Mouse (Mus musculus): ENCODE results near the gene Cry2.

The Cry2 gene

GRCm38 (mm10) chr2:92370821-92371805 lies 62.7 kb downstream of the Cry2 start:
- no peak for DNase-seq (ENCODE audit: low spot score)

- no peak for DNase-seq (ENCODE audit: low spot score)
These were observed 63.5 kb downstream of the Cry2 start for GRCm38 (mm10) chr2:92370375-92370774.

- DNase-seq (ENCODE audit: low spot score), result no peak
These were observed 66.3 kb downstream of the Cry2 start for GRCm38 (mm10) chr2:92367383-92368029.

GRCm38 (mm10) chr2:92365568-92365967 lies 68.3 kb downstream of the Cry2 start:
- DNase-seq (ENCODE audit: low spot score), result no peak

GRCm38 (mm10) chr2:92364086-92364485 lies 69.8 kb downstream of the Cry2 start:
- DNase-seq (ENCODE audit: low spot score), result no peak

GRCm38 (mm10) chr2:92362571-92363228 lies 71.1 kb downstream of the Cry2 start:
- no peak for DNase-seq (ENCODE audit: low spot score)

- no peak for DNase-seq (ENCODE audit: low spot score)
These were observed 72.0 kb downstream of the Cry2 start for GRCm38 (mm10) chr2:92361795-92362194.

- DNase-seq (ENCODE audit: low spot score), result no peak
These were observed 73.0 kb downstream of the Cry2 start for GRCm38 (mm10) chr2:92360893-92361292.

GRCm38 (mm10) chr2:92360186-92360823 lies 73.5 kb downstream of the Cry2 start:
- DNase-seq (ENCODE audit: low spot score), result no peak

GRCm38 (mm10) chr2:92359301-92359700 lies 74.5 kb downstream of the Cry2 start:
- DNase-seq (ENCODE audit: low spot score), result no peak

- no peak for DNase-seq (ENCODE audit: low spot score)
These were observed 79.6 kb downstream of the Cry2 start for GRCm38 (mm10) chr2:92354224-92354623.

All from adipocyte (in vitro differentiated cells).